Mouse (Mus musculus): Measurements from ENCODE around the gene Trpm1.

The Trpm1 gene

GRCm38 (mm10) chr7:64163086-64163485 lies 9.5 kb downstream of the Trpm1 start:
- DNase-seq (ENCODE audit: extremely low read depth, insufficient read length, low spot score) = no peak

- no peak for DNase-seq (ENCODE audit: extremely low read depth, insufficient read length, low spot score)
Measured at GRCm38 (mm10) chr7:64163890-64164289, 10.3 kb downstream of the Trpm1 start.

GRCm38 (mm10) chr7:64164997-64165396 lies 11.4 kb downstream of the Trpm1 start:
- peak; percentile 68 for DNase-seq (ENCODE audit: extremely low read depth, insufficient read length, low spot score)

GRCm38 (mm10) chr7:64166025-64166424 lies 12.4 kb downstream of the Trpm1 start:
- DNase-seq (ENCODE audit: extremely low read depth, insufficient read length, low spot score) = no peak

GRCm38 (mm10) chr7:64166724-64167123 lies 13.1 kb downstream of the Trpm1 start:
- DNase-seq (ENCODE audit: extremely low read depth, insufficient read length, low spot score) = no peak

GRCm38 (mm10) chr7:64179310-64179709 lies 25.7 kb downstream of the Trpm1 start:
- no peak for DNase-seq (ENCODE audit: extremely low read depth, insufficient read length, low spot score)

- DNase-seq (ENCODE audit: extremely low read depth, insufficient read length, low spot score) = no peak
Measured at GRCm38 (mm10) chr7:64185203-64185931, 31.7 kb downstream of the Trpm1 start.

GRCm38 (mm10) chr7:64185932-64186312 lies 32.3 kb downstream of the Trpm1 start:
- DNase-seq (ENCODE audit: extremely low read depth, insufficient read length, low spot score) = no peak

GRCm38 (mm10) chr7:64192261-64192943 lies 38.8 kb downstream of the Trpm1 start:
- peak; percentile 72 for DNase-seq (ENCODE audit: extremely low read depth, insufficient read length, low spot score)

- no peak for DNase-seq (ENCODE audit: extremely low read depth, insufficient read length, low spot score)
Measured at GRCm38 (mm10) chr7:64193476-64193875, 39.8 kb downstream of the Trpm1 start.

- DNase-seq (ENCODE audit: extremely low read depth, insufficient read length, low spot score) = no peak
Measured at GRCm38 (mm10) chr7:64196114-64196513, 42.5 kb downstream of the Trpm1 start.

- DNase-seq (ENCODE audit: extremely low read depth, insufficient read length, low spot score) = no peak
Measured at GRCm38 (mm10) chr7:64208700-64209099, 55.1 kb downstream of the Trpm1 start.

GRCm38 (mm10) chr7:64212870-64213269 lies 59.2 kb downstream of the Trpm1 start:
- DNase-seq (ENCODE audit: extremely low read depth, insufficient read length, low spot score) = no peak

- no peak for DNase-seq (ENCODE audit: extremely low read depth, insufficient read length, low spot score)
Measured at GRCm38 (mm10) chr7:64214066-64214465, 60.4 kb downstream of the Trpm1 start.

GRCm38 (mm10) chr7:64215613-64216012 lies 62.0 kb downstream of the Trpm1 start:
- DNase-seq (ENCODE audit: extremely low read depth, insufficient read length, low spot score) = no peak

- DNase-seq (ENCODE audit: extremely low read depth, insufficient read length, low spot score) = no peak
Measured at GRCm38 (mm10) chr7:64217428-64217827, 63.8 kb downstream of the Trpm1 start.

- no peak for DNase-seq (ENCODE audit: extremely low read depth, insufficient read length, low spot score)
Measured at GRCm38 (mm10) chr7:64219765-64220164, 66.1 kb downstream of the Trpm1 start.

GRCm38 (mm10) chr7:64223215-64223614 lies 69.6 kb downstream of the Trpm1 start:
- DNase-seq (ENCODE audit: extremely low read depth, insufficient read length, low spot score) = no peak

GRCm38 (mm10) chr7:64226339-64227194 lies 72.9 kb downstream of the Trpm1 start:
- DNase-seq (ENCODE audit: extremely low read depth, insufficient read length, low spot score) = peak; percentile 62

- DNase-seq (ENCODE audit: extremely low read depth, insufficient read length, low spot score) = no peak
Measured at GRCm38 (mm10) chr7:64227586-64227985, 74.0 kb downstream of the Trpm1 start.

- DNase-seq (ENCODE audit: extremely low read depth, insufficient read length, low spot score) = no peak
Measured at GRCm38 (mm10) chr7:64228300-64228699, 74.7 kb downstream of the Trpm1 start.
